Mouse (Mus musculus): ENCODE measurements around the gene Gstm7.

DNA sequence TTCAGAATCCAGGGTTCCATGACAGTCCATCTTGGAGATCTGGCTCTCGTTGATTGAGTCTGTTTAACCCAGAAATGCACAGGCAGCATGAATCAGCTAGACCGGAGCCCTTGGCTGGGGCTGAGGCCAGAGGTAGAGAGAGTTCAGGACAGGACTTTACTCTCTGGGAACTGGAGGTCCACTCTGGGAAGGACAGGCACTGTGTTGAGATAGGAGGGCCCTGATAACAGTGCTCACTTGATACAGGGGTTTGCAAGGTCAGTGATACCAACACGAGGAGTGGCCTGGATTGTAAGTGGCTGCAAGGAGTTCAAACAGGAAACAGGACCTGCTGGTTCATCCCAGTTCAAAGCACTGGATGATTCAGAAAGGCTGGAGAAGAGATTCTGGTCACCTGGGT, 46.1 kb upstream of the Gstm7 start:
- TF ChIP-seq ZC3H11A (IDR thresholded peaks at IDR 0.05; ENCODE audit: borderline replicate concordance, low read depth, low read length) (no peak), MAFK (IDR thresholded peaks at IDR 0.05; ENCODE audit: insufficient read depth, low read depth, low read length) (no peak), HCFC1 (IDR thresholded peaks at IDR 0.05; ENCODE audit: borderline replicate concordance, insufficient read depth, low read length) (no peak), CHD2 (IDR thresholded peaks at IDR 0.05; ENCODE audit: low read depth, low read length) (no peak)
